Mouse (Mus musculus) liver, adult 2 months (tissue): ENCODE data around the gene En1. TPM values are rescaled to one million over a fixed set of nuclear protein-coding genes. Genes with fewer than 3 reads are reported as not detected.

Experiments used
- DNase-seq: peaks from one replicate; pipeline ENCODE4 v3.0.0-alpha.2; 2011; ENCODE audit warnings: low read depth, low spot score; ENCODE audit errors: extremely low read depth
- H3K27ac ChIP-seq: fragments of 200-500 bp; replicated peaks from 2 replicates; pipeline ENCODE4 v1.5.1; 2012; ENCODE audit warnings: low read depth, mild to moderate bottlenecking, control low read depth, inconsistent platforms, low read length; ENCODE audit not compliant: insufficient read depth
- H3K27me3 ChIP-seq: fragments of 200-500 bp; 2 replicates; pipeline ENCODE4 v1.6.1; 2012; ENCODE audit warnings: mild to moderate bottlenecking, moderate library complexity, low read length, inconsistent platforms; ENCODE audit not compliant: control insufficient read depth, insufficient read depth
- H3K36me3 ChIP-seq: fragments of 200-500 bp; 2 replicates; pipeline ENCODE4 v1.6.1; 2012; ENCODE audit warnings: low read length, inconsistent platforms; ENCODE audit not compliant: control insufficient read depth, insufficient read depth
- H3K4me1 ChIP-seq: fragments of 200-500 bp; 2 replicates; pipeline ENCODE4 v1.6.1; 2011; ENCODE audit warnings: low read length; ENCODE audit not compliant: control insufficient read depth, insufficient read depth
- H3K4me3 ChIP-seq: fragments of 200-500 bp; 2 replicates; pipeline ENCODE4 v1.5.1; 2011; ENCODE audit warnings: low read depth, mild to moderate bottlenecking, control low read depth, low read length, moderate library complexity; ENCODE audit not compliant: insufficient read depth
- H3K79me2 ChIP-seq: fragments of 200-500 bp; 2 replicates; pipeline ENCODE4 v1.6.1; 2012; ENCODE audit warnings: inconsistent platforms, mild to moderate bottlenecking, low read length, moderate library complexity; ENCODE audit not compliant: control insufficient read depth, insufficient read depth
- H3K9ac ChIP-seq: fragments of 200-500 bp; 2 replicates; pipeline ENCODE4 v1.6.1; 2012; ENCODE audit warnings: low read depth, mild to moderate bottlenecking, control low read depth, inconsistent platforms, low read length
- CTCF ChIP-seq: fragments of 200-500 bp; IDR thresholded peaks from 2 replicates; pipeline ENCODE4 v1.5.1; 2011; ENCODE audit warnings: low read depth, low read length, control low read depth
- POLR2A ChIP-seq: fragments of 200-500 bp; IDR thresholded peaks from 2 replicates; pipeline ENCODE4 v1.6.1; 2011; ENCODE audit warnings: low read length, control low read depth; ENCODE audit not compliant: insufficient read depth; ENCODE audit errors: extremely low read depth
- WGBS: fragments of 180-500 bp; shearing (Covaris S2); methylation state at CpG from one replicate; pipeline ENCODE4 v1.1.7; 2018; 5-methylcytosine and 5-hydroxymethylcytosine counted together
- polyA plus RNA-seq: library from polyadenylated mRNA; depleted of rRNA; stranded (reverse); fragments of >200 nt; gene quantifications from 2 replicates; pipeline ENCODE4 v1.2.3, GENCODE M21; 2012
- total RNA-seq: library from RNA; depleted of rRNA; stranded (reverse); fragments of >200 nt; gene quantifications from 2 replicates; pipeline ENCODE4 v1.2.3, GENCODE M21; 2014

En1 gene
- total and polyA plus RNA-seq, 2 experiments = not detected

DNA sequence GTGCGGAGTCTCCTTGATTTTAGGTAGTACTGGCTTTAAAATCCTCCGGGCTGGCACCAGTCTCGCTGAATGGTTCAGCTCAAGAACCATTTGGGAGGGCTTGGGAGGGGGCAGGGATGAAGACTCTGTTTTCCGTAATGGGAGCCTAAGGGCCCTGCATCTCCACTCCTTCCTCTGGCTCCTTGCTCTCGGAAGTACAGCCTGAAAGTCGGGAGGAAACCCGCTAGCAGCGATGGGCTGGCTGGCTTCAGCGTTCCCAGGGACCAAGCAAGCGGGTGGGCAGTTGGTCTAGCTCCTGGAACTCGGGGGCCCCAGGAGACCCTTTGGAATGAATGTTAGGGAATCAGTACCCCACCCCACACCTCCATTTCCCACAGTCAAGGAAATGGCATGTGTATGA is 4.9 kb upstream of the En1 start:
- 2% methylated on average over 11 of the region's 11 CpGs for WGBS
- no peak overlapping the region for H3K27ac ChIP-seq
- no peaks in the 10 kb centered on the region for H3K79me2 ChIP-seq
- no peak overlapping the region for H3K4me3 ChIP-seq
- H3K27me3 ChIP-seq = peaks cover 25% of the 10 kb centered on the region; the same call in 1 of the 2 replicates
- no peak for TF ChIP-seq POLR2A
- no peak overlapping the region for H3K9ac ChIP-seq
- H3K4me1 ChIP-seq = peaks cover 1% of the 10 kb centered on the region; the same call in 1 of the 2 replicates
- no peak for DNase-seq
- no peaks in the 10 kb centered on the region for H3K36me3 ChIP-seq

DNA sequence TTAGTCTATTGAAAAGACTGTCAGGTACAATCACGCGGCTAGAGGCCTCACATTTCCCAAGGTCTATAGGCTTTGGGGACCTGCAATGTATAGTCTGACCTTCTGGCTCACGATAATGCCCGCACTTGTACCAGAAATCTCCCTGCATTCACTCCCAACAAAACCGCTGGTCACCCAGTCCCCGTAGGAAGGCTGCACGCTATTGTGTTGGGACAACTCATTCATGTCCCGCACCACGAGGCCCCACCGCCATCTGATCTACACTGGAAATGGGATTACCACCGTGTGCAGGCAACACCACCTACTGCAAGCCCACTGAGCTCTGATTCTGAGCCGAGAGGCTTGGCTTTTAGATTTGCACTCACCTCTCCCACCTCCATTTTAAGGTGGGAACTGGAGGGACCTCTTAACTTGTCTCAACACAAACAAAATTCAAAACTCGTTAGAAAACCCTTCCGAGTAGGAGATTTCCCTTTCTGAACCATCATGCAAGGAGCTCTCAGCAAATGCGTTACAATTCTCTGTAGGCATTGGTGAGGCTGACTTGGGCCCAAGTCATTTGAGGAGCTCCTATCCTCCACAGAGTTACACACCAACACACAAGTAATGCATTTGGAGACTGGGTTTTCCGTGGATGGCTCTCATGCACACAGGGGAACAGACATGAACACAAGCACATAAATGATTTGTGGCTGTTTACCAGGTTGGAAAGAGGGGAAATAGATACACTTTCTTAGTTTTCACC is 3.9 kb upstream of the En1 start:
- Histone ChIP-seq H3K4me3 (no peak overlapping the region), H3K79me2 (no peaks in the 10 kb centered on the region), H3K36me3 (no peaks in the 10 kb centered on the region), H3K27ac (no peak overlapping the region), H3K4me1 (peaks cover 1% of the 10 kb centered on the region; the same call in 1 of the 2 replicates), H3K27me3 (peaks cover 32% of the 10 kb centered on the region), H3K9ac (no peak overlapping the region)
- DNase-seq = no peak
- 2% methylated on average over 16 of the region's 16 CpGs for WGBS
- TF ChIP-seq CTCF (no peak), POLR2A (no peak)

DNA sequence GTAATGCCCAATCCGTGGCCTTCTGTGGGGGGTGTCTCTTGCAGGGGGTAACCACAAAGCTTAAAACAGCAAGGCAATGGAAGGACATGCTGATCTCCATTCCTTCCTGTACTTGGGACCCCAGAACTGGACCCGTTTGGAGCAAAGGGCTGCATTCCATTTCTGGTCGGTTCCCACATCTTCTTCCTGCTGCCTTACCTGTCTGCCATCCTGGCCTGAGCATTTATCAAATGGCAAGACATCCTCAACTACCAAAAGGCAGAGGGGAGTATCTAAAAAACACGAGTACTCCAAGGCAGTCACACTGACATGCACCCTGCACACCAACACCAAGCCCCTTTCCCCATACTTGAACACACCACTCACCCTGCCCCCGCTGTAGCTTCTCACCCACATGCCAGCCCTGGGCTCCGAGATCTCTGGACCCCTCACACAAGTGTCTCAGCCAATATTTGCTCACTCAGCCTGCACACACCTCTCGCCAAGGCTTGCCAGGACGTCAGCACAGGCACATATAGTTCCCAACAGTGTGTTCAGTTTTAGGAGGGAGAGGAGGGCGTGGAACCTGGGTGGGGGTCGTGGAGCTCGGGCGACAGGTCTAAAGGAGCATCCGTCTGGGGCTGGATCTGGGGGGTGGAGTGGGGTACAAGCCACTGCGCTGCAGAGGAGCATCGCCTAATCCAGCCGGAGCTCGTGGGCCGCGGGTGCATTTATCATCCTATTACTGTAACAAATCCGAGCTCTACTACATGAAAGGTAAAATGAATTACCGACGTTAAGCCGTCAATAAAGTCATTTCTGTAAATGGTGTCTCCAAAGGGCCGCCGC is 2.7 kb upstream of the En1 start:
- Histone ChIP-seq H3K27ac (no peak overlapping the region), H3K79me2 (no peaks in the 10 kb centered on the region), H3K27me3 (peaks cover 37% of the 10 kb centered on the region), H3K4me3 (no peak overlapping the region), H3K4me1 (peaks cover 1% of the 10 kb centered on the region; the same call in 1 of the 2 replicates), H3K36me3 (no peaks in the 10 kb centered on the region), H3K9ac (no peak overlapping the region)
- WGBS = 3% methylated on average over 25 of the region's 25 CpGs
- no peak for DNase-seq
- TF ChIP-seq CTCF (no peak), POLR2A (no peak)

DNA sequence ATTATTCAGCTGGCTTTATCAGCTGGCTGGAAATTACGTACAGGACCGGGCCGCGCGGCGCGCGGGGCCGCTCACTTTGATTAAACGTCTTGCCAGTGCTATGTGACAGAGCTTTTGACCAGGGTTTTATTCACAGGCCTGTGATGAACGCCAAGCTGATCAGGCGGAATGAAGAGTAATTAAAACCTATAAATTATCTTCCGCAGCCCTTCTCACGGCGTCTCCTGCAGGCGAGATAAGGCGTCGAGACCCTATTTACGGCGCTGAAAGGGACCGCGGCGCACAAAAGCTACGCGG is 2.1 kb upstream of the En1 start:
- WGBS = 3% methylated on average over 25 of the region's 25 CpGs
- Histone ChIP-seq H3K4me3 (no peak overlapping the region), H3K36me3 (no peaks in the 10 kb centered on the region), H3K79me2 (no peaks in the 10 kb centered on the region), H3K4me1 (no peaks in the 10 kb centered on the region), H3K27ac (no peak overlapping the region), H3K27me3 (peaks cover 42% of the 10 kb centered on the region), H3K9ac (no peak overlapping the region)
- DNase-seq = no peak
- no peak for TF ChIP-seq CTCF

DNA sequence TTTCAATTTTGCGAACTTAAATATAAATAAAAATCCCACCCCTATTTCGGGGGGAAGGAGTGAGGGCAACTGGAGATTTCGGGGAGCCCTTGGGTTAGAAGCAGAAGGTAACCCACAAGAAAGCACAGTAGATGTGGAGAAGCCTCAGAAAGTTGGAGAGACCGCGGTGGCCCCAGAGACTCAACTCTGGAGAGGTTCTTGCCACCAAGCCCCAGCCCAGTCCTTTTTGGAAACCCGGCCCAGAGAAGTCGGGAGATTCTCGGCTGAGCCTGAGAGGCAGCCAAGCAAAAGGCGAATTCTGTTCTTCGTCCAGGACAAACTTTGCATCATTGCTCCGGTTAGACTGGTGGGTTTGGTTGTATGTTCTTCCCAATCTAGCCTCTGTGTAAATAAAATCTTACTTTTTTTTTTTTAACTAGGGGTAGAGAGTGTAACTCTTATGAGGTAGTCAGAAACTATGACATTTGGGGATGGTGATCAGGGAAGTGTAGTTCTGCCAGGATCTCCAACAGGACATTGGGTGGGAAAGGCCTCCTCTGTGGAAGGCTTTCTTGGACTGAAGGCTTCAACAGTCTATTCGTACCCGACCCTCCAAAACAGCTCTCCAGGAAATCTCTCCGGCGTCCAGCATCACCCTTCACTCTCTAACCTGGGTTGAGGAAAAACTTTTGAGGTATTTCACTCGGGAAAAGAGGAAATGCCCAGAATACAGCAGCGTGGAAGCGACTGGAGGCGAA is 1.5 kb upstream of the En1 start:
- TF ChIP-seq CTCF (no peak), POLR2A (no peak)
- 4% methylated on average over 19 of the region's 19 CpGs for WGBS
- DNase-seq = no peak

More for the DNA sequence above, 1.5 kb upstream of the En1 start:
- Histone ChIP-seq H3K27ac (no peak overlapping the region), H3K4me3 (no peak overlapping the region), H3K79me2 (no peaks in the 10 kb centered on the region), H3K27me3 (peaks cover 47% of the 10 kb centered on the region), H3K36me3 (no peaks in the 10 kb centered on the region), H3K4me1 (no peaks in the 10 kb centered on the region), H3K9ac (no peak overlapping the region)
